Mouse (Mus musculus): ENCODE data around the gene Nccrp1. TPM values are rescaled to one million over a fixed set of nuclear protein-coding genes. Genes with fewer than 3 reads are reported as not detected.

Nccrp1 gene
- 0.14 TPM in 1 of 2 replicates, not detected in the other for polyA plus RNA-seq (2015; fragmentation: Nextera tagmentation; extraction: Ambion mirVana)

DNA sequence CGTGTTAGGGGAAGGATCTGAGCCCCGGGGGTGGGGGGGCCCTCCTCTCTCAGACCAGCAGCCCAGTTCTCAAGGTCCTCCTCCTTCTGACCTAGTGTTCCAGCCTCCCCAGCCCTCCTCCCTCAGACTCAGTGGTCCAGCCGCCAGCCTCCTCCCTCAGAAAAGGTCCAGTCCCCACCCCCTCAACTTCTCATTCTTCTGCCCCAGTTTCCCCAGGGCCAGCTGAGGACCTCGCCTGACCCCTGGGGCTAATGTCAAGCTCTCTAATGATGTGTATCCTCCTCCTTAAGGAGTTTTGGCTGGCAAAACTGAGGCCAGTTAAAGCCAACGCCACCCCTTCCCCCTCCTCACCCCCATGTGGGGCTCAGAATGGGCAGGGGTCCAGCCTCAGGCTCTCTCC is at the start of gene Nccrp1:
Nccrp1 (minus strand) TSS at position 101 of the 400 bp plus-strand sequence.
- Histone ChIP-seq H3K27me3 (replicated peaks; ENCODE audit: control insufficient read depth, insufficient read depth, low read length) (peaks cover 20% of the 10 kb centered on the region), H3K36me3 (ENCODE audit: control insufficient read depth, insufficient read depth, low read length) (no peaks in the 10 kb centered on the region), H3K27ac (ENCODE audit: low read depth, low read length) (no peak within 1 kb of the TSS), H3K4me1 (ENCODE audit: control insufficient read depth, insufficient read depth, low read depth, low read length) (peaks cover 15% of the 10 kb centered on the region), H3K4me3 (ENCODE audit: low read length) (peak within 1 kb of the TSS; percentile 32), H3K9ac (ENCODE audit: low read depth, low read length) (peak within 1 kb of the TSS; percentile 52), H3K4me2 (ENCODE audit: low read length) (peak within 1 kb of the TSS; percentile 56), H3K9me3 (ENCODE audit: control insufficient read depth, low read length) (no peaks in the 10 kb centered on the region)
- WGBS = 3% methylated on average over 5 of the region's 5 CpGs
- ATAC-seq = no peak

DNA sequence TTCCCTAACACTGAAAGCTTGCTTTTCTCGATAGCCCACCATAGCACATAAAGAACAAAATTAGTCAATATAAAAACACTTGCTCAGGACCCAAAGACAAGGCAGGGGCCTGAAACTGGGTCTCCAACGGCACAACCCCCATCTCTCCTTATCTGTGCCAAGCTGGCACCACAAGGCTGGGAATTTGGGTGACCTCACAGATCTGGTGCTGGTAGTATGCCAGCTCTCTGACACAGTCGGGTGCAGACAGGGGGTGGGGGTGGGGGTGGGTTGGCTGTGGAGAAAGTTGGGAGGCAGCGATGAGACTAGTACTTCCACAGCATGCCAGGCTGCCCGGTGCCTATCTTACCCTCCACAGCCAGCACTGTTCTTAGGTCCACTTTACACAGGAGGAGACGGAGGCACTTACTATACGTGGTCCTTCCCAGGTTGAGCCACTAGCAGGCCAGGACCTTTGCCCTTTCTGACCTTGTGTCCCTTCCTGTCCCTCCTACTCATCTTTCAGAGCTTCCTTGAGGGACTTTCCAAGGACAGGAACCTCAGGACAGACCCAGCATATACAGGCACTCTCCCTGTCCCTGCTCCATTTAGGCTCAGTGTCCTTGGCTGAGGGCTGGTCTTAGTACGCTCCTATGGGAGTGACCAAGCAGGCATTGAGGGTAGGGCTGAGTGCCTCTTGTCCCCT is 48.8 kb upstream of the Nccrp1 start:
- H3K9ac ChIP-seq (ENCODE audit: low read depth, low read length) = no peak overlapping the region; the same call in 1 of the 2 replicates
- H3K36me3 ChIP-seq (ENCODE audit: control insufficient read depth, insufficient read depth, low read length) = no peaks in the 10 kb centered on the region
- no peaks in the 10 kb centered on the region for H3K9me3 ChIP-seq (ENCODE audit: control insufficient read depth, low read length)
- H3K27ac ChIP-seq (ENCODE audit: low read depth, low read length) = no peak overlapping the region
- no peak overlapping the region for H3K4me3 ChIP-seq (ENCODE audit: low read length)
- H3K4me1 ChIP-seq (ENCODE audit: control insufficient read depth, insufficient read depth, low read depth, low read length) = peaks cover 28% of the 10 kb centered on the region
- ATAC-seq = no peak
- no peaks in the 10 kb centered on the region for H3K27me3 ChIP-seq (replicated peaks; ENCODE audit: control insufficient read depth, insufficient read depth, low read length)
- no peak overlapping the region for H3K4me2 ChIP-seq (ENCODE audit: low read length)
- 61% methylated on average over 8 of the region's 8 CpGs for WGBS

DNA sequence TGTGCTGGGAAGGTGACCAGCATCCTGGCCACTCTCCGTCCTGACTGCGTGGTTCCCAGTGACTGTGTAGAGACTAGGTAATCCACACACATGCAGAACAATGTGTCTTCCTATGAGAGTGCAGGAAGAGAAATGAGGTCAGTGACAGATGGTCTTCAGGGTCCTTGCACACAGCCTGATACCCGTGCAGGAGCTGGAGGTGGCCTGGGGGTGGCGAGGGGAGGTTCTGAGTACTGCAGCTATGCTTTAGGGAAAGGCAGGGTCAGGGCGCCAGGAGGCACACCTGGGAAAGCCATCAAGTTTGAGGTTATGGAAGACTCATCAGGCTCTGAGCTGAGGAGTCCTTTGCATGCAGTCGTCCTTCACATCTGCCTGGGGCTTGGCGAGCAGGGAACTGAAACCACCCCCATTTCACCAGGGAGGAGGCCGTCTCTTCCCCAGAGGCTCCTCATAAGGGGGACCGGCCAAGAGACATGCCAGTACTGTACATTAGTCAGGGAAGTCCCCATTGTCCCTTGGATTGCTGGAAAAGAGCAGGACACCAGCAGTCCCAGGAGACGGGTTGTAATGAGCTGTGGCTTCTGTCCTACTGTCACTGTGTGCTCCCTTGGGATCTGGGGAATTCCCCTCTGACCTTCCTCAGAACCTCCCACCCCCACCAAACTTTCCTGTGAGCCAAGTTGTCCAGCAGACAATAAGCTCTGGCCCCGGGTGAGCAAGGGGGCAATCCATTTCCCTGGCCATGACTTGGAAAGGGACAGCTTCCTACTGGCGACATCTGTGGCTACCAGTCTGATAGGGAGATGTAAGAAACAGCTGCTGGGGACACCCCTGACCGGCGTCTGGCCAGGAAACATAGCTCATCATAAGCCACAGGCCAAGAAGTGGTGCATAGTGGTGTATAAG is 46.4 kb upstream of the Nccrp1 start:
- Histone ChIP-seq H3K27me3 (replicated peaks; ENCODE audit: control insufficient read depth, insufficient read depth, low read length) (no peaks in the 10 kb centered on the region), H3K9ac (ENCODE audit: low read depth, low read length) (no peak overlapping the region), H3K27ac (ENCODE audit: low read depth, low read length) (no peak overlapping the region), H3K4me3 (ENCODE audit: low read length) (no peak overlapping the region), H3K36me3 (ENCODE audit: control insufficient read depth, insufficient read depth, low read length) (no peaks in the 10 kb centered on the region), H3K4me1 (ENCODE audit: control insufficient read depth, insufficient read depth, low read depth, low read length) (peaks cover 28% of the 10 kb centered on the region), H3K4me2 (ENCODE audit: low read length) (no peak overlapping the region), H3K9me3 (ENCODE audit: control insufficient read depth, low read length) (no peaks in the 10 kb centered on the region)
- 47% methylated on average over 14 of the region's 14 CpGs for WGBS
- ATAC-seq = no peak

DNA sequence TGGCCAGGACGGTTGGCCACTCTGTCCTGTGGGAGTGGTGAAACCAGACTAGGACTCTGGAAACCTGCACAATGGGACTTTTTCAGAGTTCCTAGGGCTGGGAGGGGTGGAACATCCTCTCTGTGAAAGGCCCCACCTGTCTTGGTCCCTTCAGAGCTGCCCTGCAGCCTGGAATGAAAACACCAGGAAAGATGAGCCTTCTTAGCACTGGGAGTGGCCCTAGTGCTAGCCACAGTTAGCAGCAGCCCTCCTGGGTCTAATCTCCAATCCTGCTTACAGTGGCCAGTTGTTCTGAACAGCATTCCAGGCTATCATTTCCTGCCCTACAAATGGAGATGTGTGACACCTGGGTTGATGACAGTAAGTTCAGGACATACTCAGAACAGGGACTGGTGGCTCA is 44.8 kb upstream of the Nccrp1 start:
- no peaks in the 10 kb centered on the region for H3K36me3 ChIP-seq (ENCODE audit: control insufficient read depth, insufficient read depth, low read length)
- ATAC-seq = no peak
- no peaks in the 10 kb centered on the region for H3K9me3 ChIP-seq (ENCODE audit: control insufficient read depth, low read length)
- H3K9ac ChIP-seq (ENCODE audit: low read depth, low read length) = no peak overlapping the region
- H3K4me2 ChIP-seq (ENCODE audit: low read length) = no peak overlapping the region
- WGBS = 67% methylated on average over 1 of the region's 1 CpGs
- H3K4me3 ChIP-seq (ENCODE audit: low read length) = no peak overlapping the region
- H3K27me3 ChIP-seq (replicated peaks; ENCODE audit: control insufficient read depth, insufficient read depth, low read length) = no peaks in the 10 kb centered on the region
- H3K4me1 ChIP-seq (ENCODE audit: control insufficient read depth, insufficient read depth, low read depth, low read length) = peaks cover 39% of the 10 kb centered on the region
- no peak overlapping the region for H3K27ac ChIP-seq (ENCODE audit: low read depth, low read length)

DNA sequence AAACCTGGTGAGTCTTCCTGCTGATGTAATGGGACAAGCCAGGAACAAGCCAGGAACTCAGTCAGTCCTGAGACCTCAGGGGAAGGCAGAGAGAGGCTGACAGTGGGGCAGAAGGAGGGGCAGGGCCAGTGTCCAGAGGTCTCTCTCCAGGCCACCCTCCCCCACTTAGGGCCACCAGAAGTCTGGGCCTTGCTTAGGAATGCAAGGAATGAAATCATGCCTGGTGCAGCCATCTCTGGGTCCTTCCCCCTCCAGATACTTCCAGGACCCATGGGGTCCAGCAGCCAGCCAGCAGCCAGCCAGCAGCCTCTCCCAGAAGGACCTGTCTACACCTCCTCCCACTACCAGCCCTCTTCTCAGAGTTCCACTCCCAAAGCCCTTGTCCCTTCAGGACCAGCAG is 40.6 kb upstream of the Nccrp1 start:
- H3K4me3 ChIP-seq (ENCODE audit: low read length) = no peak overlapping the region
- H3K9me3 ChIP-seq (ENCODE audit: control insufficient read depth, low read length) = no peaks in the 10 kb centered on the region
- H3K27ac ChIP-seq (ENCODE audit: low read depth, low read length) = 0 out of 2 replicates have a peak overlapping the region, but pooled peaks have one; percentile 31
- H3K4me2 ChIP-seq (ENCODE audit: low read length) = no peak overlapping the region
- H3K4me1 ChIP-seq (ENCODE audit: control insufficient read depth, insufficient read depth, low read depth, low read length) = peaks cover 38% of the 10 kb centered on the region
- no peak for ATAC-seq
- no peaks in the 10 kb centered on the region for H3K36me3 ChIP-seq (ENCODE audit: control insufficient read depth, insufficient read depth, low read length)
- H3K9ac ChIP-seq (ENCODE audit: low read depth, low read length) = no peak overlapping the region
- no peaks in the 10 kb centered on the region for H3K27me3 ChIP-seq (replicated peaks; ENCODE audit: control insufficient read depth, insufficient read depth, low read length)

DNA sequence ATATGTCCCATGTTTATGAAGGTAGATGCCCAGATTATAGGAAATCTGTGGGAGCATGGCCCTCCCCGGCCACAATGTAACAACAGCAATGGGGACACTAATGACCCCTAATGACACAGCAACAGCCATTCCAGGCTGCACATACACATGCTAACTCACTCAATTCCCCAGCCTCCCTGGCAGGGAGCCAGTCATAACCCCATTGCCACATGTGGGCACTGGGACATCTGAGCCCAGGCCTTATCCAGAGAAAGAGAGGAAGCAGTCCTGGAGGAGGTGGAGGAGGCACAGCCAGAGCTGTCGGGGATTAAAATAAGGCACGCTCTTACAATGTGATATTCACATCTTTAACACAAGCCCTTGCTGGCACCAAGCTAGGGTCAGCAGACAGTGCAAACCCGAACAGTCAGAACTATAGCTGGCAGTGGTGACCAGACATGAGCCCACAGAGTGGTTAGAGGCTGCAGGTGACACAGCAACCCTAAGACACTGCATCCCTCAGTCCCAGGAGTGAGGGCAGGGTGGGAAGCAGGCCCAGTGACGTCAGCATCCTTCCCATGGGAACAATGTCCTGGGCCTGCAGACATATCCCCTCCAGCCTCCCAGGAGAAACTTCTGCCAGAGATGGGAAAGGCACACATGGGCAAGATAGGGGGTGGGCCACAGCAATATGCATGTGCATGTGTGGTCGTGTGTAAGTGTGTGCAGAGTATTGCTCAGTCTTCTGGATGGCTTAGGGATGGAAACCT is 39.8 kb upstream of the Nccrp1 start:
- H3K9me3 ChIP-seq (ENCODE audit: control insufficient read depth, low read length) = no peaks in the 10 kb centered on the region
- H3K4me2 ChIP-seq (ENCODE audit: low read length) = no peak overlapping the region
- H3K4me3 ChIP-seq (ENCODE audit: low read length) = no peak overlapping the region
- H3K4me1 ChIP-seq (ENCODE audit: control insufficient read depth, insufficient read depth, low read depth, low read length) = peaks cover 35% of the 10 kb centered on the region
- H3K27ac ChIP-seq (ENCODE audit: low read depth, low read length) = no peak overlapping the region
- ATAC-seq = 0 out of 2 replicates have a peak, but pooled peaks have one; percentile 16
- no peaks in the 10 kb centered on the region for H3K27me3 ChIP-seq (replicated peaks; ENCODE audit: control insufficient read depth, insufficient read depth, low read length)
- no peak overlapping the region for H3K9ac ChIP-seq (ENCODE audit: low read depth, low read length)
- no peaks in the 10 kb centered on the region for H3K36me3 ChIP-seq (ENCODE audit: control insufficient read depth, insufficient read depth, low read length)
- WGBS = 46% methylated on average over 6 of the region's 6 CpGs

DNA sequence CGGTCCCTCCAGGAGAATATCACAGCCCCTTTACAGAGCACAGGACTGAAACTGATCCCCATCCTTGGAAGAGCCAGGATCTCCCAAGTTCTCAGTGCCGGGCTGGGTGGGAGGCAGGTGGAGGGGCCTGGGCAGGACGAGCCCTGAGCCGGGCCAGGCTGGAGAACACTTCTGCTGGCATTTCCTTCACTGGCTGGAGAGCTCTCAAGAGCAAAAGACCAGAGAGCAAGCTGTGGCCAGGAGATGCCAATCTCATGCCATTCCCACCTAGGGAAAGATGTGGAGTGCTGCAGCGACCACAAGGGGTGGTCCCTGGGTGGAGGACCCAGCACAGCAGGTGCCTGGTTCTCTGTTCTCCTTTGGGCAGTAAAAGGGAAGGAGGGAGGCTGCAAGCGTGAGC is 37.9 kb upstream of the Nccrp1 start:
- WGBS = 82% methylated on average over 6 of the region's 6 CpGs
- no peak overlapping the region for H3K4me3 ChIP-seq (ENCODE audit: low read length)
- peaks cover 35% of the 10 kb centered on the region for H3K4me1 ChIP-seq (ENCODE audit: control insufficient read depth, insufficient read depth, low read depth, low read length)
- H3K9me3 ChIP-seq (ENCODE audit: control insufficient read depth, low read length) = no peaks in the 10 kb centered on the region
- no peaks in the 10 kb centered on the region for H3K36me3 ChIP-seq (ENCODE audit: control insufficient read depth, insufficient read depth, low read length)
- H3K4me2 ChIP-seq (ENCODE audit: low read length) = no peak overlapping the region
- H3K9ac ChIP-seq (ENCODE audit: low read depth, low read length) = no peak overlapping the region
- no peaks in the 10 kb centered on the region for H3K27me3 ChIP-seq (replicated peaks; ENCODE audit: control insufficient read depth, insufficient read depth, low read length)
- no peak for ATAC-seq
- H3K27ac ChIP-seq (ENCODE audit: low read depth, low read length) = no peak overlapping the region

DNA sequence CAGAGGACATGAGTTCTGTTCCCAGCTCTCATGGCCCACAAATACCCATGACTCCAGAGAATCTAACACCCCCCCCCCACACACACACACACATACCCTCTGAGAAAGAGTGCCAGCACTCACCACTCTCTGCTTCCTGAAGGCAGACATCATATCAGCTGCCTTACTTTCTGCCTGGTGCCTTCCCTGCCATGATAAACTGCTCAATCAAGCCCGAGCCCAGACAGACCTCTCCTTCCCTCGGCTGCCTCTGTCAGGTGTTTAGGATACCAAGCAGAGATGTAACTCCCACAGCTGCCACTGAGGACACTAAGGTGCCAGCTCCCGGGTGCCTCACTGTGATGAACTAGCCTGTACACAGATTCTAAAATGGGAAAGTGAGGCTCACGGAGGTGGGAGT is 37.4 kb upstream of the Nccrp1 start:
- peaks cover 35% of the 10 kb centered on the region for H3K4me1 ChIP-seq (ENCODE audit: control insufficient read depth, insufficient read depth, low read depth, low read length)
- WGBS = 74% methylated on average over 4 of the region's 4 CpGs
- ATAC-seq = no peak
- H3K4me3 ChIP-seq (ENCODE audit: low read length) = no peak overlapping the region
- no peak overlapping the region for H3K9ac ChIP-seq (ENCODE audit: low read depth, low read length)
- no peak overlapping the region for H3K27ac ChIP-seq (ENCODE audit: low read depth, low read length)
- no peaks in the 10 kb centered on the region for H3K9me3 ChIP-seq (ENCODE audit: control insufficient read depth, low read length)
- no peaks in the 10 kb centered on the region for H3K27me3 ChIP-seq (replicated peaks; ENCODE audit: control insufficient read depth, insufficient read depth, low read length)
- no peaks in the 10 kb centered on the region for H3K36me3 ChIP-seq (ENCODE audit: control insufficient read depth, insufficient read depth, low read length)
- no peak overlapping the region for H3K4me2 ChIP-seq (ENCODE audit: low read length)
